Mouse (Mus musculus) urinary bladder, postnatal 36 days (tissue): Measurements from ENCODE around the gene Robo4.

ENCODE experiments used
- DNase-seq, 2 experiments: peaks; one replicate each; pipeline ENCODE4 v3.0.0; 2022; ENCODE audit warnings: low spot score in 2 of 2, mixed read lengths in 1 of 2

The Robo4 gene

DNA sequence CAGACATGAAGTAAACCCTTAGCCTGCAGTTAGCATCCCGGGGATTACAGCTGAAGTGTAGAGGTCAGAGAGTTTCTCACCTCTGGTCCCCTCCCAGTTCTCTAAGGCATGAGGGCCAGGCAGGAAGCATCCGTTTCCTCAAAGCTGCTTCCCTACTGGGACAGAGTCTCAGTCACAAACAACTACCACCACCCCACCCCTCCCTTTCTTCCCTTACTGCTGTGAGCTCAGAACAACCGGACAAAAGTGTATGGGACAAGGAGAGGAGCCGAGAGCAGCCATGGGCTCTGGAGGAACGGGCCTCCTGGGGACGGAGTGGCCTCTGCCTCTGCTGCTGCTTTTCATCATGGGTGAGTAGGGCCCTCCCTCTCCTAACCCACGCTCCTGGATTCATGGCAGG is at the start of gene Robo4:
Gene Robo4, plus strand, starts transcription at position 96 of the 400 bp plus-strand sequence.
- DNase-seq = no peak

DNA sequence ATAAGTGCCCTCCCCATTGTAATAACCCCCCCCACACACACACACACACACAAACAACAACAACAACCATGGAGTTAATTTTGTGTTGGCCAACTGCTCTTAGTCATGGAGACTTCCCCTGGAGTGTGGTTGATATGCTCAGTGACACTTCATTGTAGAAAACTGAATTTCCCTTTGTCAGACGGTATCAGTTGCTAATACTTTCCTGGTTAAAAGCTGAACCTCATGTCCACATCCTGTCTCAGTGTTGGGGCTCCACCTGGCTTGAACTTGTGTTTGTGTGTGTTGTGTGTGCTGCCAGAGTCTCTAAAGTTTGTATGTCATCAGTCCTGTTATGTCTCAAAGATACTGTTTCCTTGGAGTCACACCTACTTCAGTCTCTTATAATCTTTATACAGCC is 47.2 kb upstream of the Robo4 start:
- no peak for DNase-seq

- DNase-seq = no peak
Measured at GRCm38 (mm10) chr9:37358713-37359330, 42.9 kb upstream of the Robo4 start.

DNA sequence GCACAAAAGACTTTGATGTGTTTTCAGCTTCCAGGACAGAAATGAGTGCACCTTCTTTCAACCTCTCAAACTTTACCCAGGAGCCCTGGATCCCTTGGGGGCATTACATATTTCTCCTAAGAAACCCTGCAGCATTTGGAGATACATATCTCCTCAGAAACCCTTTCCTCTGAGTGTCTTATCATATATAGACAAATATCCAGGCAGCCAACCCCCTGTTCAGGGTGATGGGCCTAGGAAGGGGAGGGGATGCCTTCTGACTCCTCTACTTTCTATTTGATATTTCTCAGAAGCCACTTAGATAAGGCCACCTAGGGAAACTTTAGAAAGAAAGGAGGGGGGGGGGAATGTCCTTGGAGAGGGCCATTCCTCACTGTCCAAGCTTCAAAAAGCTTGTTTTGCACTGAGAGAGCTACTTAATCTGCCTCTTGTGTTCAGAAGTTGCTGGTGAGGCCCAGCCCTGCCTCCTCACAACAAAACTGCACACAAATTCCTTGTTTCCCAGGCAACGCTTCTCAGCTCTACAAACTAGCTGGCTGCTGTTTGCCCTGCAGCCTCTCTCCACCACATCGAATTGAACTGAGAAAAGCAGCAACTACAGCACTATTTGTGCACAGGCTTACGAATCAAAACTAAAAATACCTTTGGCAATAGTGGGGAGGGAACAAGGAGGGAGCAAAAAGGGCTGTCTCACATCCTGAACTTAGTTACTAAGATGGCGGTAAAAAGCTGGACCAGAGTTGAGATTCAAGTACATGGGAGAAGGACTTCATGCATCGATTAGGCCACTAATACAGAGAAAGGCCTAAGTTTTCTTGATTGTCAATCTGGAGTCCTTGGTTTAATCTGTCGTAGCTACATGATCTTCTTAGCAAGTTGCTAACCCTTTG is 42.1 kb upstream of the Robo4 start:
- DNase-seq = no peak

GRCm38 (mm10) chr9:37362084-37362483 is 39.6 kb upstream of the Robo4 start:
- no peak for DNase-seq

DNA sequence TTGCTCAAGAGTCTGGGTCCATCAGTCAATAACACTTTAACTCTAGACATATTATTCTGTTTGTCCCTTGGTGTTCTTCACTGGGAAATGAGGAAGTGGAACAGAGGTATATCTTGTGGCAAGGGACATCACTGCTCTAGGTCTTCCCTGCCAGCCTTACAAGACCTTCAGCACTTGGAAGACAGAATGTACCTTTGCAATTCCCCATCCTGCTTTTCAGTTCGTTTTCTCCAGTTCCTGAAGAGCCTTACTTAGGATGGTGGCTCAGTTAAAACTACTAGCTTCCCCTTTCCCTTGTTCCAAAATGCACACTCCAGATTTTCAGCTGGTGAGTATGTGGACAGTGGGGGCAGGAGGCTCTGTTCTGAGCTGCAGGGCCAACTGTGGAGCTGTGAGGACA is 38.8 kb upstream of the Robo4 start:
- DNase-seq = no peak

- no peak for DNase-seq
Measured at GRCm38 (mm10) chr9:37363551-37363950, 38.1 kb upstream of the Robo4 start.

DNA sequence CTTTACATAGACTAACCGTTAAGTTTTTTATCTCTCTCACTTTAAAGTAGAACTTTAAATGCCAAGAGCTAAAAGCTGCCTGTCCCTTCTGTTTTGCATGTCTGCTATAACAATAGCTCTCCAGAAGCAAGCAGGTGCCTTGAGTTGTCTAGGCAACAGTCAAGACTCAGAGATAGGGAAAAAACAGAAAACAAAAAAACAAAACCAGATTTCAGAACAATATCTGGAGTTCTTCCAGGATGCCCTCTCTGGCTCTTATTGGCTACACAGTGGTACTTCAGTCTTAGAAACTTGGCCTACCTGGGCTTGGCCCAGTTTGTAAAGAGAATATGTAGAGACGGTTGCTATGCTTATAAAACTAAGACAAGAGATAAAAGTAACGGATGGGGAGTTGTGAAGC is 37.3 kb upstream of the Robo4 start:
- no peak for DNase-seq

- DNase-seq = no peak
Measured at GRCm38 (mm10) chr9:37365706-37366105, 36.0 kb upstream of the Robo4 start.

- no peak for DNase-seq
Measured at GRCm38 (mm10) chr9:37367301-37368080, 34.2 kb upstream of the Robo4 start, which contains the start of gene Hepacam. Gene Hepacam (plus strand): TSS chr9:37367351.

DNA sequence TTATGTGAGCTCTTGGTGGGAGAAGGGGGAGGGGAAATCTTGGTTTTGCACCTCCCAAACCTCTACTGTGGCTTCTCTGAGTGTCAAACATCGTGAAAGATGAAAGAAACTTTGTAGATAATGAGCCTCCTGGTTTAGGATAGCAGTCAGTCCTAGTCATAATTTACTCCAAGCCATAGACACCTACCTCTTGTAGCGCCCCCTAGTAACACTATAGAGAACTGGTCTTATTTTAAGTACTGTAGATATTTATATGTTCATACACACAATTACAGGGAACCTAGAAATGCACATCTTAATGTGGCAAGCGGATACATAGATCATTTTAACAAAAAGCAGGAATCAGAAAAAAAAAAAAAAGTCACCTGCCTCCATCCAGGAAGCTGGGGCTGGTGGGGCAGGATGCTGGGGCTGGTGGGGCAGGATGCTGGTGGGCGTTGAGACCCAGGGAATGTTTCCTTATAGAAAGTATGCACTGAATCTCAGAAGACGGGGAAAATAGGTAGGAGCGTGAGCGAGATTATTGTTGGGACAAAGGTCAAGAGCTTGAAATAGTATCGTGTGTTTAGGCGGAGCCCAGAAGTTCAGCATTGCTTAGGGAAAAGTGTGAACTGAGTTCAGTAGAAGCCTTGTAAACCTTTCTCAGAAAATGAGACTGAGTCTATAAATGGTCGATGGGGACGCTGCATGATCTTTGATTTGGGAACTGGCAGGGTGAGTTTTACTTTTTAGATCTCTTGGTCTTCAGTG is 33.4 kb upstream of the Robo4 start:
- DNase-seq = no peak

DNA sequence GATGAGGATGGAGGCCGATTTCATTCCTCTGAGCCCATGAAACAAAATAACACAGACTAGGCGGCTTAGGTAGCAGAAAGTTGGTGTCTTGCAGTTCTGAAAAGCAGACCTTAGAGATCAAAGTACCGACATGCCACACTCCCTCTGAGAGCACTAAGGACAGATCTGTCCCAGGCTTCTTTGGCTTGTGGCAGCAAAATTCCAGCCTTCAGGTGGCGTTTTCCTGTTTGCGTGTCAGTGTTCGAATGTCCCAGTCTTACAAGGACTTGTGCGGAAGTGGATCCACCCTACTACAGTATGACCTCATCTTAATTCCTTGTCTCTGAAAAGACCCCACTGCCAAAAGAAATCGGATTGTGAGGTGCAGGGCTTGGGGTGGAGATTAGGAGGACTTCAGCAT is 32.8 kb upstream of the Robo4 start:
- no peak for DNase-seq

GRCm38 (mm10) chr9:37371232-37371801 is 30.4 kb upstream of the Robo4 start:
- DNase-seq = no peak

- DNase-seq = no peak
Measured at GRCm38 (mm10) chr9:37375718-37376117, 26.0 kb upstream of the Robo4 start.

DNA sequence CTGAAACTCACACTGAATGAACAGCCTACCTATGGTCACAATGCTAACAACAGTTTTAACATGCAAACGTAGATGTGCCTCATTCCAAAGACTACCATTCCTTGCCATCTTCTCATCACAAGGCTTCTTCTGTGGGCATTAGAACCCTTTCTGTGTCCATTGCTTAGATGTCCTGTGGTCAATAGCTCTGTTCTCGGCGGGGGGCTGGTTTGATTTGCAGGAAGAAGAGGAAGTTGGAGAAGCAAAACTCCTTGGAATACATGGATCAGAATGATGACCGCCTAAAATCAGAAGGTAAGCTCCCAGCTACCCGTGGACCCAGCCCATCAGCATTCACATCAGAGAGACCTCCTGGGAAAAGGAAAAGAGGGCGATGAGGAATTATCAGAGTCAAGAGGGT is 18.5 kb upstream of the Robo4 start:
- no peak for DNase-seq

GRCm38 (mm10) chr9:37384284-37385182 is 17.2 kb upstream of the Robo4 start:
- peak; percentile 20 to 24 for DNase-seq

DNA sequence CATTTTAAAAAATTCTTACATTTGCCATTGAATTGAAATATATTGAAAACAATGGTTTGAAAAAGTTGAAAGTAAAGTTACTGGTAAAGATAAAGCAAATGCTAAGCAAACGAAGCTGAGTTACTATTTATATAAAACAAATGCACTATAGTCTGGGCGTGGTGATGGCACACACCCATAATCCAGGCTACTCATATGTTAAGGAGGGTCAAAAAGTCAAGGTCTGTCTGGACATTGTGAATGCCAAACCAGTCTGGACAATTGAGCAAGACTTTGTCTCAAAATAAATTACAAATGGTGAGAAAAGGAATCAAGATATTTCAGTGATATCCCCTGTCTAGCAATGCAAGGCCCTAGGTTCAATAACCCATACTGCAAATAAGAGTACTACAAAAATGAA is 10.8 kb upstream of the Robo4 start:
- DNase-seq = no peak

DNA sequence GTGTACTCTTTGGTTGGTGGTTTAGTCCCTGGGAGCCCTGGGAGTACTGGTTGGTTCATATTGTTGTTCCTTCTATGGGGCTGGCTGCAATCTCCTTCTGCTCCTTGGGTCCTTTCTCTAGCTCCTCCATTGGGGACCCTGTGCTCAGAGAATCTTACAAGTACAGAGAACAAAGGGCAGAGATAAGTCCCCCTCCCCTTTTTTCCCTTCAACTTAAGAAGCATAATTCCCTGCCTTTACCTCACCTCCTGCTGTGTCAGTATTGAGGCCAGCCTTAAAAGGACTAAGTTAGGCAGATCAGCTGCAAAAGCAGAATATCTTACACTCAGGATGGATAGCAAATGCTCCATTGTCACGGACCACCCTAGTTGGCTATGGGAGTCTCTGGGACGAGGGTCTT is 9.6 kb upstream of the Robo4 start:
- DNase-seq = no peak

- no peak for DNase-seq
Measured at GRCm38 (mm10) chr9:37393482-37394131, 8.1 kb upstream of the Robo4 start.

- DNase-seq = no peak
Measured at GRCm38 (mm10) chr9:37400585-37400984, 1.1 kb upstream of the Robo4 start.
